Mouse (Mus musculus) retina, postnatal 1 day (tissue): ENCODE results near the gene Maf.

ENCODE experiments used
- DNase-seq: peaks from one replicate; pipeline ENCODE4 v3.0.0-alpha.2; 2012

Maf gene

GRCm38 (mm10) chr8:115707731-115708590 lies at the start of gene Maf:
Gene Maf, minus strand, starts transcription at chr8:115707794.
- peak; percentile 93 for DNase-seq

- no peak for DNase-seq
Measured at GRCm38 (mm10) chr8:115756965-115757364, 49.4 kb upstream of the Maf start.

- no peak for DNase-seq
Measured at GRCm38 (mm10) chr8:115756027-115756426, 48.4 kb upstream of the Maf start.

- DNase-seq = no peak
Measured at GRCm38 (mm10) chr8:115754694-115755093, 47.1 kb upstream of the Maf start.

- DNase-seq = no peak
Measured at GRCm38 (mm10) chr8:115753801-115754200, 46.2 kb upstream of the Maf start.

- no peak for DNase-seq
Measured at GRCm38 (mm10) chr8:115747426-115747825, 39.8 kb upstream of the Maf start.

GRCm38 (mm10) chr8:115745648-115746047 lies 38.1 kb upstream of the Maf start:
- no peak for DNase-seq

GRCm38 (mm10) chr8:115743441-115743840 lies 35.8 kb upstream of the Maf start:
- no peak for DNase-seq

- DNase-seq = no peak
Measured at GRCm38 (mm10) chr8:115742646-115743045, 35.1 kb upstream of the Maf start.

- DNase-seq = no peak
Measured at GRCm38 (mm10) chr8:115741964-115742363, 34.4 kb upstream of the Maf start.

GRCm38 (mm10) chr8:115739756-115740155 lies 32.2 kb upstream of the Maf start:
- no peak for DNase-seq

- no peak for DNase-seq
Measured at GRCm38 (mm10) chr8:115732401-115732800, 24.8 kb upstream of the Maf start.

GRCm38 (mm10) chr8:115726807-115727206 lies 19.2 kb upstream of the Maf start:
- no peak for DNase-seq

GRCm38 (mm10) chr8:115726231-115726630 lies 18.6 kb upstream of the Maf start:
- no peak for DNase-seq

- DNase-seq = no peak
Measured at GRCm38 (mm10) chr8:115719126-115719525, 11.5 kb upstream of the Maf start.

- DNase-seq = no peak
Measured at GRCm38 (mm10) chr8:115718621-115719020, 11.0 kb upstream of the Maf start.

- no peak for DNase-seq
Measured at GRCm38 (mm10) chr8:115715262-115715661, 7.7 kb upstream of the Maf start.

GRCm38 (mm10) chr8:115711106-115711505 lies 3.5 kb upstream of the Maf start:
- no peak for DNase-seq

- no peak for DNase-seq
Measured at GRCm38 (mm10) chr8:115709931-115710330, 2.3 kb upstream of the Maf start.

- DNase-seq = peak; percentile 89
Measured at GRCm38 (mm10) chr8:115708936-115709780, 1.6 kb upstream of the Maf start.

GRCm38 (mm10) chr8:115706861-115707730 lies 498 bp downstream of the Maf start:
- peak; percentile 89 for DNase-seq

- DNase-seq = no peak
Measured at GRCm38 (mm10) chr8:115706411-115706860, 1.2 kb downstream of the Maf start.
